Mouse (Mus musculus) kidney, embryonic 16.5 days (tissue): Measurements from ENCODE around the gene Srebf1. TPM values are rescaled to one million over a fixed set of nuclear protein-coding genes. Genes with fewer than 3 reads are reported as not detected.

Experiments used
- ATAC-seq: fragments of 200-750 bp; cut with Nextera tagmentation; 2 replicates; pipeline ENCODE4 v1.8.0; 2017; ENCODE audit warnings: moderate TSS enrichment; ENCODE audit not compliant: low FRiP score, low TSS enrichment
- H3K27ac ChIP-seq: fragments of 300-500 bp; sonication (generic); 2 replicates; pipeline ENCODE4 v1.5.1; 2014; ENCODE audit warnings: low read length
- H3K27me3 ChIP-seq: fragments of 300-500 bp; sonication (generic); 2 replicates; pipeline ENCODE4 v1.6.1; 2014; ENCODE audit warnings: low read length, control low read depth, mixed read lengths; ENCODE audit not compliant: insufficient read depth
- H3K36me3 ChIP-seq: fragments of 300-500 bp; sonication (generic); 2 replicates; pipeline ENCODE4 v1.6.1; 2014; ENCODE audit warnings: low read length, control low read depth, mixed read lengths; ENCODE audit not compliant: insufficient read depth
- H3K4me1 ChIP-seq: fragments of 300-500 bp; sonication (generic); 2 replicates; pipeline ENCODE4 v1.6.1; 2014; ENCODE audit warnings: low read length, control low read depth, mixed read lengths; ENCODE audit not compliant: insufficient read depth
- H3K4me2 ChIP-seq: fragments of 300-500 bp; sonication (generic); replicated peaks from 2 replicates; pipeline ENCODE4 v1.6.1; 2014; ENCODE audit warnings: low read depth, low read length
- H3K4me3 ChIP-seq: fragments of 300-500 bp; sonication (generic); 2 replicates; pipeline ENCODE4 v1.5.1; 2014; ENCODE audit warnings: mild to moderate bottlenecking, low read length
- H3K9ac ChIP-seq: fragments of 300-500 bp; sonication (generic); replicated peaks from 2 replicates; pipeline ENCODE4 v1.6.1; 2014; ENCODE audit warnings: low read length
- H3K9me3 ChIP-seq: fragments of 300-500 bp; sonication (generic); 2 replicates; pipeline ENCODE4 v1.6.1; 2016; ENCODE audit warnings: low read length, control low read depth
- WGBS: fragments of 180-500 bp; shearing (Covaris S2); extraction: QIAGEN DNeasy Blood & Tissue Kit; methylation state at CpG from one replicate; pipeline ENCODE4 v1.1.7; 2014; 5-methylcytosine and 5-hydroxymethylcytosine counted together
- polyA plus RNA-seq: library from polyadenylated mRNA; unstranded; fragments of >200 nt; fragmentation: Nextera tagmentation; extraction: Ambion mirVana; gene quantifications from 2 replicates; pipeline ENCODE4 v1.2.1, GENCODE M21; 2015

Gene Srebf1
- 51.3 and 62.2 TPM in 2 replicates for polyA plus RNA-seq

- peak within 1 kb of the TSS; percentile 56 for H3K27ac ChIP-seq
- peaks cover 4% of the 10 kb centered on the region; the same call in 1 of the 2 replicates for H3K36me3 ChIP-seq
- H3K4me2 ChIP-seq: peak within 1 kb of the TSS; percentile 76
- peaks cover 27% of the 10 kb centered on the region for H3K4me1 ChIP-seq
- no peaks in the 10 kb centered on the region for H3K27me3 ChIP-seq
- peak; percentile 72 for ATAC-seq
- WGBS: 4% methylated on average over 46 of the region's 46 CpGs
- no peaks in the 10 kb centered on the region for H3K9me3 ChIP-seq
- H3K9ac ChIP-seq: peak within 1 kb of the TSS; percentile 61
- H3K4me3 ChIP-seq: peak within 1 kb of the TSS; percentile 46
Observed at GRCm38 (mm10) chr11:60222469-60223236, at the start of gene Srebf1. TSS of gene Srebf1 (minus strand) at chr11:60222581.

DNA sequence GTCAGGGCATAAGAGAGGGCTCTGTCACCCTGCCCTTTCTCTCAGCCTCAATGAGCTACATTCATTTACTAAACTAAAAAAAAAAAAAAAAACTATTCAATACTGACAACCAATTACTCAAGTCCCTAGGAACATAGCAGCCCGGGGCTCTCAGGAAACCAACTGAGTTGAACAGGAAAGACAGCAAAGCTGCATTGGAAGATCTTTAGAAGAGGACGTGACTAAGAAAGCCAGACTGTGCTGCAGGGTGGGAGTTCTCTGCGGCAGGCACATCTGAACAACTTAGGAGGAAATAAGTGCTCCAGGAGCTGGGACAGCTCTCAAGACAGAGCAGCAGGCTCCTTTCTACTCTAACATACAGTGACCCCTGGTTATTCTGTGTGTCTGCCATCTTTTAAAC, 46.2 kb upstream of the Srebf1 start:
- WGBS: 65% methylated on average over 3 of the region's 3 CpGs
- H3K27ac ChIP-seq: peak overlapping the region; percentile 66; the same call in 1 of the 2 replicates

DNA sequence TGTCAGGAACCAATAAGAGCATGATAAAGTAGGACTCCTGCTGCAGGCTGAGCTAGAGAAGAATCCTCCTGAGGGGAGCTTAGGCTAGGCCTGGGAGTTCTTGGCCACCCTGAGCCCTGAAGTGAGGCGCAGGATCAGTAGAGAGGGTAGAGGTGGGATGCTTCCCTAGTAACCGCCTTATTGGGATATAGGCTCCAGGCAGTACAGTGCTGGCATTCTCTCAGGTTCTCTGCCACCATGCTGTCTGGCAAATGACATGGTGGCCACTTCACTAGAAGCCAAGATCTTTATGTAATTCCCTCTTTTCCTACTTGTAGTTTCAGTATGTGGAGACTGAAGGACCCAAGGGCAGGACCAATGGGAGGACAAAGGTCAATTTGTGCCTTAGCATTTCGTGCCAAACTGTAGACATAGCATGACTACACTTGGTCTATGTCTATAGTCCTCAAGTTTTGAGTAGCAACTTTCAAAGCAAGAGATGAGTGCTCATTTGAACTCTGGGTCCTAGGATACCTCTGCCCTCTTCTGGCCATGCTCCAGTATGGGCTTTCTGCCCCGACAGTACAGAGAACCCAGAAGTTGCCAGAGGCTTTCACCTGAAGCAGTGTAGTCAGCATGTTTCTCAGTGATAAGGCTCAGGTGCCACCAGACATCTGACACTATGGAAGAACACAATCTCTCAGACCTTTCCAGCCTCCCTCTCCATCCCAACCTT, 43.0 kb upstream of the Srebf1 start:
- no peak overlapping the region for H3K27ac ChIP-seq
- no peaks in the 10 kb centered on the region; the same call in 1 of the 2 replicates for H3K36me3 ChIP-seq
- WGBS: 93% methylated on average over 4 of the region's 4 CpGs
- no peaks in the 10 kb centered on the region for H3K4me1 ChIP-seq
- no peak overlapping the region for H3K9ac ChIP-seq
- no peaks in the 10 kb centered on the region for H3K9me3 ChIP-seq
- H3K4me2 ChIP-seq: no peak overlapping the region
- H3K4me3 ChIP-seq: no peak overlapping the region
- no peak for ATAC-seq
- H3K27me3 ChIP-seq: no peaks in the 10 kb centered on the region

More for the DNA sequence above, 46.2 kb upstream of the Srebf1 start:
- no peak overlapping the region for H3K4me2 ChIP-seq
- no peak overlapping the region for H3K4me3 ChIP-seq
- H3K9ac ChIP-seq: no peak overlapping the region
- H3K36me3 ChIP-seq: no peaks in the 10 kb centered on the region
- no peak for ATAC-seq
- H3K9me3 ChIP-seq: no peaks in the 10 kb centered on the region
- H3K27me3 ChIP-seq: no peaks in the 10 kb centered on the region
- peaks cover 7% of the 10 kb centered on the region; the same call in 1 of the 2 replicates for H3K4me1 ChIP-seq

DNA sequence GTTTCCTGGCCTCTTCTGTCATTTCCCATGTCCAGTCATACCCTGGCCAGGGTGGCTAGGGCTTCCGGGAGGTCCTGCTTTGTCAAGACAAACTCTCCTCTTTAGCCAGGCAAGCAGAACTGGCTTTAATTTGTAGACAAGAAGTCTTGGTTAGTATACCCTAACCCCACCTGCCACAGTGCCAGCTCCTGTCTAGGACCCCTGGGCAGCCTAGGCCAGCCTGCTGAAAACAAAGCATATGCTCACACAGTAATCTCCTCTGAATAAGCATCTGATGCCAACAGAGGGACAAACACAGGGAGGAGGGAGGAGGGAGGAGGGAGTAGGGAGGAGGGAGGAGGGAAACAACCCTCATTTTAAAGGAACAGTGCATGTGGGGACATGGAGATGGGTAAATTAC, 42.3 kb upstream of the Srebf1 start:
- Histone ChIP-seq H3K9me3 (no peaks in the 10 kb centered on the region), H3K4me1 (no peaks in the 10 kb centered on the region), H3K4me2 (no peak overlapping the region), H3K27me3 (no peaks in the 10 kb centered on the region), H3K27ac (no peak overlapping the region), H3K4me3 (no peak overlapping the region), H3K9ac (no peak overlapping the region), H3K36me3 (no peaks in the 10 kb centered on the region; the same call in none of the 2 replicates)
- WGBS: 63% methylated on average over 1 of the region's 1 CpGs
- ATAC-seq: no peak

GRCm38 (mm10) chr11:60262396-60262795, 40.0 kb upstream of the Srebf1 start:
- Histone ChIP-seq H3K9ac (no peak overlapping the region), H3K27me3 (no peaks in the 10 kb centered on the region), H3K9me3 (no peaks in the 10 kb centered on the region), H3K27ac (no peak overlapping the region), H3K4me3 (no peak overlapping the region), H3K36me3 (no peaks in the 10 kb centered on the region; the same call in none of the 2 replicates), H3K4me1 (no peaks in the 10 kb centered on the region), H3K4me2 (no peak overlapping the region)
- no peak for ATAC-seq
- WGBS: 87% methylated on average over 4 of the region's 4 CpGs

GRCm38 (mm10) chr11:60260743-60261142, 38.4 kb upstream of the Srebf1 start:
- peaks cover 12% of the 10 kb centered on the region for H3K4me1 ChIP-seq
- H3K27me3 ChIP-seq: no peaks in the 10 kb centered on the region
- H3K4me2 ChIP-seq: no peak overlapping the region
- WGBS: 93% methylated on average over 3 of the region's 3 CpGs
- H3K9ac ChIP-seq: no peak overlapping the region
- H3K36me3 ChIP-seq: peaks cover 5% of the 10 kb centered on the region
- H3K9me3 ChIP-seq: no peaks in the 10 kb centered on the region
- H3K4me3 ChIP-seq: no peak overlapping the region
- no peak for ATAC-seq
- no peak overlapping the region for H3K27ac ChIP-seq

- ATAC-seq: no peak
- H3K4me3 ChIP-seq: no peak overlapping the region
- WGBS: 61% methylated on average over 2 of the region's 2 CpGs
Observed at GRCm38 (mm10) chr11:60257696-60258095, 35.3 kb upstream of the Srebf1 start.

DNA sequence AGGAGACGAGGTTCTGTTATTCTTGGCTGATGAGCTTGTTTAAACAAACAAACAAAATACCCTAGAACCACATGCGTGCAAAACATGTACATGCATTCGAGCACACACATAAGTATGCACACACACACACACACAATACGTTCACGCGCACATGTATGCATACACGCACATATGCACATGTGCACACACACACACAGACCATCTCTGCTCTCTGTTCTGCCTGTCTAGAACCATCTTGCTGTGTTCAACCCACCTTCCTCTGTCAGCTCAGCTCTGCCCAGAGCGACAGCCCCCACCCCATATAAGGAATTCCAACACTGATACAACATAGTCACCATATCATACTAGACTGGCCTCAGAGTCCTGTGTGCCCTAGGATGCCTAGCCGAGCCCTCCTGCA, 34.3 kb upstream of the Srebf1 start:
- Histone ChIP-seq H3K9ac (no peak overlapping the region), H3K36me3 (peaks cover 11% of the 10 kb centered on the region; the same call in 1 of the 2 replicates), H3K27me3 (no peaks in the 10 kb centered on the region), H3K4me1 (peaks cover 12% of the 10 kb centered on the region), H3K9me3 (no peaks in the 10 kb centered on the region), H3K4me3 (no peak overlapping the region), H3K27ac (no peak overlapping the region), H3K4me2 (no peak overlapping the region)
- WGBS: 76% methylated on average over 9 of the region's 9 CpGs
- no peak for ATAC-seq

More at GRCm38 (mm10) chr11:60257696-60258095, 35.3 kb upstream of the Srebf1 start:
- Histone ChIP-seq H3K4me1 (peaks cover 12% of the 10 kb centered on the region), H3K27me3 (no peaks in the 10 kb centered on the region), H3K36me3 (peaks cover 11% of the 10 kb centered on the region), H3K27ac (no peak overlapping the region), H3K4me2 (no peak overlapping the region), H3K9me3 (no peaks in the 10 kb centered on the region), H3K9ac (no peak overlapping the region)

GRCm38 (mm10) chr11:60256176-60256681, 33.8 kb upstream of the Srebf1 start:
- H3K4me3 ChIP-seq: no peak overlapping the region
- no peaks in the 10 kb centered on the region for H3K27me3 ChIP-seq
- no peak overlapping the region for H3K27ac ChIP-seq
- H3K4me1 ChIP-seq: peaks cover 12% of the 10 kb centered on the region
- no peak overlapping the region for H3K4me2 ChIP-seq
- ATAC-seq: no peak
- H3K36me3 ChIP-seq: peaks cover 11% of the 10 kb centered on the region; the same call in 1 of the 2 replicates
- WGBS: 46% methylated on average over 6 of the region's 6 CpGs
- H3K9ac ChIP-seq: no peak overlapping the region
- H3K9me3 ChIP-seq: no peaks in the 10 kb centered on the region
